Mouse (Mus musculus) heart, embryonic 16.5 days (tissue): ENCODE data around the gene Alkbh1. TPM values are rescaled to one million over a fixed set of nuclear protein-coding genes. Genes with fewer than 3 reads are reported as not detected.

ENCODE experiments used
- ATAC-seq: fragments of 200-750 bp; cut with Nextera tagmentation; replicated peaks from 2 replicates; pipeline ENCODE4 v1.8.0; 2017; ENCODE audit warnings: moderate number of reproducible peaks; ENCODE audit not compliant: insufficient read depth, low FRiP score; ENCODE audit errors: extremely low read depth
- H3K27ac ChIP-seq: fragments of 300-500 bp; sonication (generic); 2 replicates; pipeline ENCODE4 v1.5.1; 2014; ENCODE audit warnings: mild to moderate bottlenecking, low read length, control low read depth, moderate library complexity
- H3K27me3 ChIP-seq: fragments of 300-500 bp; sonication (generic); 2 replicates; pipeline ENCODE4 v1.6.1; 2014; ENCODE audit warnings: low read length, mixed read lengths; ENCODE audit not compliant: control insufficient read depth, insufficient read depth
- H3K36me3 ChIP-seq: fragments of 300-500 bp; sonication (generic); 2 replicates; pipeline ENCODE4 v1.6.1; 2014; ENCODE audit not compliant: control insufficient read depth, insufficient read depth
- H3K4me1 ChIP-seq: fragments of 300-500 bp; sonication (generic); 2 replicates; pipeline ENCODE4 v1.6.1; 2014; ENCODE audit warnings: low read length, mixed read lengths; ENCODE audit not compliant: control insufficient read depth, insufficient read depth
- H3K4me2 ChIP-seq: fragments of 300-500 bp; sonication (generic); 2 replicates; pipeline ENCODE4 v1.6.1; 2014; ENCODE audit warnings: low read depth, mild to moderate bottlenecking, control low read depth, low read length
- H3K4me3 ChIP-seq: fragments of 300-500 bp; sonication (generic); 2 replicates; pipeline ENCODE4 v1.5.1; 2014; ENCODE audit warnings: mild to moderate bottlenecking, control low read depth, low read length
- H3K9ac ChIP-seq: fragments of 300-500 bp; sonication (generic); 2 replicates; pipeline ENCODE4 v1.6.1; 2014; ENCODE audit warnings: low read length, control low read depth
- H3K9me3 ChIP-seq: fragments of 300-500 bp; sonication (generic); replicated peaks from 2 replicates; pipeline ENCODE4 v1.6.1; 2016; ENCODE audit warnings: low read length; ENCODE audit not compliant: control insufficient read depth
- WGBS: fragments of 180-500 bp; shearing (Covaris S2); extraction: QIAGEN DNeasy Blood & Tissue Kit; methylation state at CpG from one replicate; pipeline ENCODE4 v1.1.7; 2014; 5-methylcytosine and 5-hydroxymethylcytosine counted together
- microRNA-seq: library from miRNA; unstranded; fragments of <30 nt; microRNA quantifications from one replicate; pipeline ENCODE4, GENCODE M21; 2017
- polyA plus RNA-seq: library from polyadenylated mRNA; unstranded; fragments of >200 nt; fragmentation: Nextera tagmentation; extraction: Ambion mirVana; gene quantifications from 2 replicates; pipeline ENCODE4 v1.2.1, GENCODE M21; 2015

Gene Alkbh1
- polyA plus RNA-seq, 1 experiment from 2014 or later = 37.5 TPM

DNA sequence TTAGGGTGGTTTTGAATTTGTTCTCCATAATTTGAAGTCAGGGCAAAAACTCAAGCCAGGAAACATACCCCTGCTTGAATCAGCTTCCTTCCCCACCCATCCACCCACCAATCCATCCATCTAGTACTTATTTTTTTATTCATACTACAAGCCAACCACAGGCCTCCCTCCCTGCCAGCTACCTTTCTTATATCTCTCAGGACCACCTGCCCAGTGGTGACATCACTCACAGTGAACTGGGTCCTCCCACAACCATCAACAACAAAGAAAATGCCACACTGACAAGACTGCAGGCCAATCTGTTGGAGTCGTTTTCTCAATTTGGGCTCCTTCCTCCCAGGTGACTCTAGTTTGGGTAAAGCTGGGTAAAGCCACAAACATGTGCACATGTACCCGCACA is 64.3 kb downstream of the Alkbh1 start:
- H3K9me3 ChIP-seq = no peaks in the 10 kb centered on the region
- no peak overlapping the region for H3K9ac ChIP-seq
- no peak overlapping the region for H3K27ac ChIP-seq
- peaks cover 15% of the 10 kb centered on the region for H3K4me1 ChIP-seq
- H3K27me3 ChIP-seq = no peaks in the 10 kb centered on the region
- no peaks in the 10 kb centered on the region for H3K36me3 ChIP-seq
- WGBS = 80% methylated on average over 2 of the region's 2 CpGs
- no peak overlapping the region for H3K4me2 ChIP-seq
- ATAC-seq = no peak
- H3K4me3 ChIP-seq = no peak overlapping the region

Small RNAs within 50 kb of the gene (microRNA-seq; reads per million reads assigned to microRNA genes)
- 46.9 reads per million, percentile 43 among the genes with 10 or more reads in this experiment for gene Mir3068

Other genes with a start within 250 kb of the Alkbh1 start
- 0.72 and 0.91 TPM in 2 replicates for gene Samd15, start 244.3 kb downstream of the Alkbh1 start, polyA plus RNA-seq
- gene Tmed8, start 243.6 kb downstream of the Alkbh1 start, polyA plus RNA-seq = 1.5 and 1.8 TPM in 2 replicates
- gene Noxred1, start 205.3 kb downstream of the Alkbh1 start, polyA plus RNA-seq = 0.52 and 0.70 TPM in 2 replicates
- 35.2 and 37.5 TPM in 2 replicates for gene Vipas39, start 177.8 kb downstream of the Alkbh1 start, polyA plus RNA-seq
- 185 and 191 TPM in 2 replicates for gene Ahsa1, start 177.5 kb downstream of the Alkbh1 start, polyA plus RNA-seq
- 0.38 and 0.69 TPM in 2 replicates for gene Ism2, start 144.3 kb downstream of the Alkbh1 start, polyA plus RNA-seq
- 68.0 and 69.8 TPM in 2 replicates for gene Sptlc2, start 55.7 kb downstream of the Alkbh1 start, polyA plus RNA-seq
- 217 and 223 TPM in 2 replicates for gene Slirp, start 121 bp downstream of the Alkbh1 start, polyA plus RNA-seq
- gene Snw1, start 28.3 kb upstream of the Alkbh1 start, polyA plus RNA-seq = 76.5 and 88.9 TPM in 2 replicates
- not detected in 2 replicates for gene Gm5788, start 50.7 kb upstream of the Alkbh1 start, polyA plus RNA-seq
- not detected in 2 replicates for gene Gm8300, start 70.3 kb upstream of the Alkbh1 start, polyA plus RNA-seq
- not detected in 2 replicates for gene Oog1, start 158.7 kb upstream of the Alkbh1 start, polyA plus RNA-seq
- gene Gm4027, start 174.9 kb upstream of the Alkbh1 start, polyA plus RNA-seq = not detected in 2 replicates
- gene Gm16381, start 200.6 kb upstream of the Alkbh1 start, polyA plus RNA-seq = not detected in 2 replicates